Mouse (Mus musculus): ENCODE measurements around the gene Lect2.

- no peak for TF ChIP-seq USF1 (IDR thresholded peaks at IDR 0.05; ENCODE audit: low read depth)
- peak; percentile 63 for TF ChIP-seq CTCF (IDR thresholded peaks at IDR 0.05; ENCODE audit: control insufficient read depth, insufficient read depth, insufficient read length)
- TF ChIP-seq CEBPB (IDR thresholded peaks at IDR 0.05; ENCODE audit: low read depth): no peak
Measured at GRCm38 (mm10) chr13:56575701-56576321, 27.5 kb upstream of the Lect2 start.

Measured in C2C12 (cell line).